Mouse (Mus musculus): Measurements from ENCODE around the gene Cxcl3.
"Not testable (repeated sequence)": the region's sequence is repeated elsewhere in the genome, so short reads cannot be mapped to it uniquely, and the experiment has no call there.

Cxcl3 gene

DNA sequence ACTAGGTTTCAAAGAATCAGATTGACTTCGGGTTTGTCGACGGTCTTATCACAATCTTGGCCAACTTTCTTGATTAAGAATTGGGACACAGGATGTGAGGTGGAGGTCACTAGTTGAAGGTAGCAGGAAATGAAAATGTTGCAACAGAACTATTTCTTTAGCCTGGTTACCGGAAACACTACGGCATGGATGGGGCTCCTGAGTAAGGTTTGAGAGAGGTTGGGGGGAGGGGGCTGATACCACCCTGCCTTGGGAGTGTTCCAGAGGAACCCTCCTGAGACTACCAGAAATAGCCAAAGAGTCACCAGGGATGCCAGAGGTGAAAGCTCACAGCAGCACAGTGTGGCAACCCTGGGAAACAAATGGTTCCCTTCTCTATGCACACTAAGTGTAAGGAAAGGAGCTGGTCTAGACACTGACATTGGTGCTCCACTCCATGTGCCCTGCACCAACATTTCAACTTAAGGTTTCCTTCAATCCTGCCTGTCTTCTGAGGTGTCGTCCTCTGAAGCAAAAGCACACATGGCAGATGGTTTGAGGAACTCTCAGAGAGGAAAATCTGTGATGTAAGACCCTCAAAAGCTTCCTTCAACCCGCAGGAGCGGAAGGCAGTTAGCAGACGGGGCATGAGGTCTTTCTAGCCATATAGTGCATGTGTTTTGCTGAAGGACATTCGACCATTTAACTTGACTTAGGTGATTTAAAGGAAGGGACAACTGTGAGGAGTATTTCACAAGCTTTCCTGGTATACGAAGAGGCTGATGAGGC is 3.6 kb downstream of the Cxcl3 start:
- DNase-seq (ENCODE audit: low spot score in 2 of 2) = no peak

DNA sequence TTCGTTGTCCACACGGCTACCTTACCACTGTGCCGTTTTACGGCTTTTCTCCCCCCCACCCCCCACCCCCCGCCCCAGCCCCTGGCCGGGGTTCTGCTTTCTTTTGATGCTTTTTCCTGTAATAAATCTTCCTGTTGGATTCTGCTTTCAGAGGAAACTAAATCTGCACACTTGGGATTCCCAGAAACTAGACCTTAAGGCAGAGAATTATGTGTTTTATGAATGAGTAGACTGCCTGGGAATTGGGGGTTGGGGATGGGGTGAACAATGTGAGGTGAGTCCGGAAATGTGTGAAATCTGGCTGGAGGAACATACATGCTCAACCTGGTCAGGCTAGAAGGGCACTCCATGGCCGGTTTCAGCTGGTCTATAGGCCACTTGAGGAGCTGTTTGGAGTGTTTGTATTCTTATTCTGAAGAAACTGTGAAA is 4.2 kb downstream of the Cxcl3 start:
- no peak for DNase-seq (ENCODE audit: low spot score in 2 of 2)

DNA sequence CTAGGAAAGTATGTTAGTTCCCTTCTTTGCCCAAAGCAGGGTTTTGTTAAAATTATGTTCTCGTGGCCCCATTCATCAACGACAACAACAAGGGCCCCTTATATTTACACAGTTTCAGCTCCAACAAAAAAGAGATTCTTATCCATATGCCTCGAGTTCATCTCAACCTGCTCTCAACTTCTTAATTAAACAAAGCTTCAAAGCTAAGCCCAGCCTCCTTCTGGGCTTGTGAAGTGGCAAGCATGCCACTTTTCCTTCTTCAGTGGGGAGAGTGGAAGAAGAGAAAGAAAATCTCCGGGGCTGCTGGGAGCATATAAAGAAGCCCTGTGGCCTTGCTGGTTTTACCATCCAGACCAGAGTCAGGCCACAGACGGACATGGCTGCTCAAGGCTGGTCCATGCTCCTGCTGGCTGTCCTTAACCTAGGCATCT is 8.3 kb downstream of the Cxcl3 start, which contains the start of gene Cxcl15:
Gene Cxcl15 (plus strand): TSS at position 340 of the 431 bp plus-strand sequence.
- no peak for DNase-seq (ENCODE audit: low spot score in 2 of 2)

DNA sequence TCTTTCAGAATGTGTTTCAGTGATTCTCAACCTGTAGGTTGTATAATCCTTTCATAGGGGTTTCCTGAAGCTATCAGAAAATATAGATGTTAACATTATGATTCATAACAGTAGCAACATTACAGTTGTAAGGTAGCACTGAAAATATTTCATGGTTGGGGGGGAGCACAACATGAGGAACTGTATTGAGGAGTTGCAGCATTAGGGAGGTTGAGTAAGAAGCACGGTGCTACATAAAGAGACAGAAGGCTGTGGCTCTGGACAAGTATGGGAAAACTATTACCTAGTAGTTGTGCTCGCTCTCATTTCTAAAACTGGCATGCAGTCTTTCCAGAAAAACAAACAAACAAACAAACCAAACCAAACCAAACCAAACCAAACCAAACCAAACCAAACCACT is 9.5 kb downstream of the Cxcl3 start:
- DNase-seq (ENCODE audit: low spot score in 2 of 2) = not testable (repeated sequence)

DNA sequence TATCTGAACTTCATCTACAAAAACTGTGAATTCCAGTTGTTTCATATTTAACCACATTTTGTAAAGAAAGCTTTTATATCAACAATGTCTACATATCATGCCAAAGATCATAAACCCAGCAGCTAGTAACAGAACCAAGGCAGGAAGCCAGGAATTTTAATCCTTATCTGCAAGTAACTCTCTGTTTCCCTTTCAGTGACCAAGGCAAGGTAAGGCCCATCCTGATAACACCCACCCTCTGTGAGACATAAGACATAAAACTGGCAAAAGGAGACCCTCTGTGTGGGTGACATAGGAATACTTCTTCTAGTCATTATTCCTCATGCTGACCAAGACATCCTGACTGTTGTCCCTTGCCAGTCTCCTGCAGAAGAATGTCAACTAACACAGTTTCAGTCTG is 18.7 kb downstream of the Cxcl3 start:
- DNase-seq (ENCODE audit: low spot score in 2 of 2) = no peak

DNA sequence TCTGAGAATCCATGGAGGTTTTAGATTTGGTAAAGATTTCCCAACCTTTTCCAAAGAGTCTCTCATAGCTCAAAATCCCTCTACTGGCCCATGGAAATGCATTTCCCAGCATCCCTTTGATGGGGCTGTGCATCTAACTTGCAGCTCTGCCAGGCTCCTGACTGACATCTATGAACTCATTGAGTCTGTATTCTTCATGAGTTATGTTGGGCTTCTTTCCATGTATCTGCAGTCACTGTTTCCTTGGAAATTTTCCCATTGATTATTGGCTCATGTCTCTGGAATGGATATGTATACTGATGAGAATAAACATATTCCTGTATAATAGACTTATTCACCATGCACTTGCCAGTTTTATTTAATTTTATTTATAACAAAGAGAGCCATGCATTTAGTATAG is 20.1 kb downstream of the Cxcl3 start:
- DNase-seq (ENCODE audit: low spot score in 2 of 2) = no peak

DNA sequence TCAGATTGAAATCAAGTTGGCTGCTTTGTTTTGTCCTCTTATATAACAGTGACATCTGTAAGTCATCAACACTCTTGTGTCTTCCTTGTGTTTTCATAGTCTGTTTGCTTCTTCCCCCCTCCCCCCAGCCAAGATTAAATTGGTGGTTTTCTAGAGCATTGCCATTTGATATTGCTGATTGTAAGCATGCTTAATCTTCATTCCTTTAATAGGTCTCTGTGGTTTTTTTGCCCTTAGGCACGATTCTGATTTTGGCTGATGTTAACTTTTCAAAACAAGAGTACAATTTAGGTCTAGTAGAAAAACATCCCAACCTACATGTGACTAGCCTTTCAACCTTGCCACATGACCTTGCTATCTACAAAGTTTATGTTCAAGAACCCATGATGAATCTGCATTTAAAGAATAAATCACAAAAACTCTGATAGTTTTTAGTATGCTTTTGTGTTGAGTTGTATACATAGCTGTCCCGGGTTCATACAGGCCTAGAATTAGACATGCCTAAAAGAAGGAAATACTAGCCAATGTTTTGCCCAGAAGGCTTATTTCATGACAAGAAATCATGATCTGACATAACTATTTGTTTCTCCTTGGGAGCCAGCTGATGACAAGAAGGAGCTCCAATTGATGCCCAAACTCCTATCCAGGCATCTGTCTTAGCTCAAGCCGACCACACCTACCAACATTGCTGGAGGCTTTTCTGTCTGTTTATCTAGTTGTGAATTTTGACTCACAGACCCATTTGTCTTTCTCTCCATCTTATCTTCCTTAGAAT is 21.5 kb downstream of the Cxcl3 start:
- no peak for DNase-seq (ENCODE audit: low spot score in 2 of 2)

DNA sequence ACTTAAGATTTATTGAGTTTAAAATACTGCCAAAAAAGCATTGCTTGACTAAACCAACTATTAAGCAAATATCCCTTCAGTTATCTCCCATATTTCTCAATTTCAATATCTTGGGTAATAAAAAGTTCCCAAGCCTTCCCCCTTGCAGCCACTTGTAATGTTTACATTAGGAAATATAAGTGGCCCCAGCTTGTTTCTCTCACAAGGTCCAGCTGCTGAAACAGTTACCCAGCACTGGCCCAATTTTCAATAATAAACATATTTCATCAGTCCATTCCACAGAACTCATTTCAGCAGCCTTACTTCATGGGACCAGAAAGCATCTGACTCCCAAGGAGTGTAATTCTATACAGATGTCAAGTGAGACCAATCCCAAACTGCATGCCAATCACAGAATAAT is 33.9 kb downstream of the Cxcl3 start:
- no peak for DNase-seq (ENCODE audit: low spot score in 2 of 2)

DNA sequence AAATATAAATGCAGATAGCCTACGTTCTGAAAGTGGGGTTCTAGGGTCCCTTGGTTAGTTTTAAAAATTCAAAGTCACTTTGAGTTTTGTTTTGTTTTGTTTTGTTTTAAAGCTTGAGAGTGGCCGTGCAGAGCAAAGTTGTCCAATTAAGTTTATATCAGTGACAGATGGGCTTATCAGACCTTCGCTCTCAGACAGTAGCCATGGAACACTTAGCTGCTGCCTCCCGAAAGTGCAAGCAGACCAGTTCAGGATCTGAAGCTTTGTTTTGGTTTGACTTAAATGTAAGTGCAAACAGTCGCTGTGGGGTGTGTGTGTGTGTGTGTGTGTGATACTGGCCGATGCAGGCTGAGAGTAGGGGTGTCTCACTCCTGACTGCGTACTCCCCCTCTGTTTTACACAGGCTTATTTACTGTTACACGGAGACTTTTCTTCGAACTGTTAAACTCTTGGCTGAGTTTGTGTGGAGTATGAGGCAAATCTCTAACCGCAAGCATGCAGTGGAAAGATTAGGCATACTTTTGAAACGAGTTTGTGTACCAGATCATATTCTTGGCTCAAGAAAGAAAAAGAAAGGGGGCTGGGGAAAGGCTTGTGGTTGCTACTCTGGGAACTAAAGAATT is 46.4 kb downstream of the Cxcl3 start:
- no peak for DNase-seq (ENCODE audit: low spot score in 2 of 2)

DNA sequence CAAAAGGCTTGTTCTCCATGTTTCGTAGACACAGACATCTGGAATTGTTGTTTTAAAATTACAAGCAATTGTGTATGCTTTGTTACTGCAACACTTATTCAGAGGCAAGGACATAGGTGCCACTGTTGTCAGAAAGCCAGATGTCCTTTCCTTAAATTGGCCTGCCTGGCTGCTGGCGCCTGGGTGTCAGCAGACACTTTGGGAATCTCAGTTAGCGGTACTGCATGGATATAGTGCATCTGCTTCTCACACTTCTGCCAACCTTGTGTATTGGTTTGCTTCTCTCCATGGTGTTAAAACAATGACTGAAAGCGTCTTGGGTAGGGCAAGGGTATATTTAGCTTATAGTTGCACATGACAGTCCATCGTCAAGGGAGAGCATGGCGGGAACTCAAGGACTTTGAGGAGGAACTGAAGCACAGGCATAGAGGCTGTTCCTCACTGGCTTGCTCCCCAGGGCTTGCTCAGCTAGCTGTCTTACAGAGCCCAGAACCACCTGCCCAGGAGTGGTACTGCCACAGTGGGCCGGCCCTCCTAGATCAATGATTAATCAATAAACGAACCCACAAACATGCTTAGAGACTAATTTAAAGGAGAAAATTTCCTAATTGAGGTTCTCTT is 47.0 kb downstream of the Cxcl3 start:
- no peak for DNase-seq (ENCODE audit: low spot score in 2 of 2)

DNA sequence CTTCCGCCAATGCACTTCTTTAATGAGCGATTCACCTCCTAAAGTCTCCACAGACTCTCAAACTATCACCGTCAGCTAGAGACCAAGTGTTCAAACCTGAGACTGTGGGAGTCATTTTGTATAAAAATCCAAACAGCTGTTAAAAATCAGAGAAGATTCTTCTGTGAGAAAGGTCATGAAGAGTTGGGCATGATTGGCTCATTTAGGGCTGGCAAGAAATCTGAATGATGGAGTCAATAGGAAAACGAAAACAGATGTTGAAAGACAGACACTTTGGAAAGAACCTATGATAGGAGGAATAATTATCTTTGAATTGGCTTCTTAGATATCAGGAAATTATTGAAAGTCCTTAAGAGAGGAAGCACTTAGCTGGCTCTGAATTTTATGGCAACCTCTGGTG is 48.5 kb downstream of the Cxcl3 start:
- no peak for DNase-seq (ENCODE audit: low spot score in 2 of 2)

DNA sequence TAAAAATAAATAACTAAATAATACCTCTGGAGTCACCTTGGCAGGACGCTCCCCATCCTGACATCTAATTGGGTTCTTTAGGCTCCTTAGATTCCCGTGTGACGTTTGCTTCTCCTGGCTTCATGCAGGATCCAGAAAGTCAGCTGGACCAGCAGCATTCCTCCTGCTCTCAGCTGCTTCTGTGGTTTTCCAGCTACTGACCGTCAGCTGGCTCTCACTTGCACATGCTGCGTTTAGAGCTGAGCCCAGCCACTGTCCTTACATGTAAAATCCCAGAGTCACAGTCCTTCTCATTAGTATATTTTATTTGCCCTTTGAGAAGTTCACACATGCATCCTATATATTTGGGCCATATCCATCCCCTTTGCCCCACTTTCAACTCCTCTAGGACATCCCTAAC is 52.7 kb downstream of the Cxcl3 start:
- no peak for DNase-seq (ENCODE audit: low spot score in 2 of 2)

All from spleen, postnatal 10 days (tissue).